Mouse (Mus musculus) kidney, adult 2 months (tissue): ENCODE measurements around the gene Ccdc33. TPM values are rescaled to one million over a fixed set of nuclear protein-coding genes. Genes with fewer than 3 reads are reported as not detected.

Source experiments
- DNase-seq: peaks from one replicate; pipeline ENCODE4 v3.0.0; 2021
- H3K27ac ChIP-seq: fragments of 200-500 bp; 2 replicates; pipeline ENCODE4 v1.5.1; 2012; ENCODE audit warnings: low read depth, low read length, control low read depth, inconsistent platforms; ENCODE audit not compliant: insufficient read depth
- H3K27me3 ChIP-seq: fragments of 200-500 bp; replicated peaks from 2 replicates; pipeline ENCODE4 v1.6.1; 2012; ENCODE audit warnings: mild to moderate bottlenecking, moderate library complexity, low read length, inconsistent platforms; ENCODE audit not compliant: control insufficient read depth, insufficient read depth
- H3K36me3 ChIP-seq: fragments of 200-500 bp; 2 replicates; pipeline ENCODE4 v1.6.1; 2012; ENCODE audit warnings: mild to moderate bottlenecking, moderate library complexity, low read length, inconsistent platforms; ENCODE audit not compliant: control insufficient read depth, insufficient read depth
- H3K4me1 ChIP-seq: fragments of 200-500 bp; 2 replicates; pipeline ENCODE4 v1.6.1; 2011; ENCODE audit warnings: low read length; ENCODE audit not compliant: control insufficient read depth, insufficient read depth
- H3K4me3 ChIP-seq: fragments of 200-500 bp; 2 replicates; pipeline ENCODE4 v1.5.1; 2011; ENCODE audit warnings: mild to moderate bottlenecking, low read depth, low read length, control low read depth; ENCODE audit not compliant: insufficient read depth
- CTCF ChIP-seq: fragments of 200-500 bp; conservative IDR thresholded peaks from 2 replicates; pipeline ENCODE4 v1.5.1; 2011; ENCODE audit warnings: low read depth, mild to moderate bottlenecking, control low read depth, low read length, moderate library complexity, mixed read lengths; ENCODE audit not compliant: insufficient read depth, insufficient read length
- POLR2A ChIP-seq: fragments of 200-500 bp; IDR thresholded peaks from one replicate; pipeline ENCODE4 v1.6.1; 2011; ENCODE audit warnings: low read depth, low read length, control low read depth
- WGBS: fragments of 180-500 bp; shearing (Covaris S2); methylation state at CpG from one replicate; pipeline ENCODE4 v1.1.7; 2018; 5-methylcytosine and 5-hydroxymethylcytosine counted together
- polyA plus RNA-seq: library from polyadenylated mRNA; depleted of rRNA; stranded (reverse); fragments of >200 nt; gene quantifications from 2 replicates; pipeline ENCODE4 v1.2.3, GENCODE M21; 2012

Ccdc33 gene
- polyA plus RNA-seq, 1 experiment: not detected

DNA sequence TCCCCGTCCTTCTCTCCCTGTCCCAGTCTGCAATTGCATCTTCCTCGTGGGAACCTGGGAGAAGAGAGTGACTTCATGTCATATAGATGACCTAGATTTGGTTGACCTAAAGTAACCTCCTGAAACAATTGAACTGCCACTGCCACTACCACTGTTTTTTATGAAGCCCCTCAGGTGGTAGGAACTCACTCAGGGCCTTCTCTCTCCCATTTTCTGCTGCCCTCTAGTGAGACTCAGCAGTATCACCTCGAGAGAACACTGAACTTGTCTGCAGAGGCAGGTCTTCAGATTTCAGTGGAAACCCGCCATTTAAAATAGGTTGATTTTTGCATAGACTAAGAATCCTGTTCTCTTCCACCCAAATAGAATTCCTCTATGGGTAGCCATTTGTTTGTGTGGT, 123.3 kb downstream of the Ccdc33 start:
- H3K4me1 ChIP-seq: 0 out of 2 replicates have a peak, but pooled peaks cover 3% of the 10 kb centered on the region
- H3K27ac ChIP-seq: no peak overlapping the region
- 54% methylated on average over 4 of the region's 4 CpGs for WGBS
- no peak for DNase-seq
- H3K27me3 ChIP-seq: no peaks in the 10 kb centered on the region
- TF ChIP-seq POLR2A (no peak), CTCF (peak; percentile 39)
- H3K36me3 ChIP-seq: no peaks in the 10 kb centered on the region
- H3K4me3 ChIP-seq: no peak overlapping the region

DNA sequence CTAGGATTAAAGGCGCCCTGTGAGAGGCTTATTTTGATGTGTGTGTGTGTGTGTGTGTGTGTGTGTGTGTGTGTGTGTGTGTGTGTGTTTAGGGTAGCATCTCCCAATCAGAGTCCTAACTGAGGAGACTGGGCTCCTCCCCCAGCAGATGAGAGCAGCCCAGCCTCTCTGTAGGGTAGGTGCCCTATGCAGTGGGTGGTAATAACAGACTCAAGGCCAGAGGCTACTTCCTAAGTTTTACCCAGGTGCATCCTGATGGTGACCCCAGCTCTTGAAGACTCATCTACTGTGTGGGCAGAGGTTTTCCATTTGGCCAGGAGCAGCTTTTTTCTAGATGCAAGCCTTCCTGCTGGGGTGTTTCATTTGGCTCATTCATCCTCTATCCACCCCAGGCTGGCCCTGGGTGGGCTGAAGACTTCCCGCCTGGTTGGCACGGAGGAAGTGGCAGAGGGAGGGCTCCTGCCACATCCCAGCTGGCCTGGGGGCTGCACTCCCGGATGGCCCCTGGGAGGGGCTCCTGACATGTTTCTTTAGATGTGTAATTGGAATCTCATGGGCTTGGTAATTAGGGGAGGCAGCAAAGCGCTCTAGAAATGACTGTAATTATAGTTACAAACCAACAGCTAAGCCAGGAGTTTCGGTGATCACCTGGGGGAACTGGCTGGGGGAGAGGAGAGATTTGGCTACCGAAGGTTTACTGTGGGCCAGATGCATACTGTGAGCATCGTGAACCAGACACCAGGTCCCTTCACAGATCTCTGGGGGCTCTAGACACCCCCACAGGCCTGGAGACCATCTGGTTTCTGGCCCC, 125.6 kb downstream of the Ccdc33 start:
- Histone ChIP-seq H3K27me3 (no peaks in the 10 kb centered on the region), H3K4me1 (0 out of 2 replicates have a peak, but pooled peaks cover under 1% of the 10 kb centered on the region), H3K4me3 (no peak overlapping the region), H3K27ac (no peak overlapping the region), H3K36me3 (no peaks in the 10 kb centered on the region)
- WGBS: 68% methylated on average over 8 of the region's 8 CpGs
- DNase-seq: no peak
- TF ChIP-seq CTCF: no peak
- TF ChIP-seq POLR2A: no peak

DNA sequence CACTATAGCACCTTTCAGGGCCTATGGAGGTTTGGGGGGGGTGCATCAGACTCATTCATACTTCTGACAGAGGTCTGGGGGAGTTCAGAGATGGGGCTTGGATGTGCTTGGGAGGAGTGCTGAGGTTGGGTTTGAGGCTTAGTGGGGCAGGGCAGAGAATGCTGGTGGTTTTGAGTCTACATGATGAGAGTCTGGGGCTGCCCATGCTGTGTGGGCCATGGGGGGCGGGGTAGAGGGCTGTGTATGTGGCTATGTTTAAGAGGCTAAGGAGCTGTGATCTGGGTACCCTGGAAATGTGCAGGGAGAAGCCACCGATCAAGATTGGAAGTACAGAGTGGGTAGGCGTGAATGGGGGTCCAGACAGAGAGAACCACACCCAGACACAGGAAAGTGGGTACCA, 126.6 kb downstream of the Ccdc33 start:
- TF ChIP-seq POLR2A (no peak), CTCF (no peak)
- WGBS: 96% methylated on average over 3 of the region's 3 CpGs
- H3K4me3 ChIP-seq: no peak overlapping the region
- H3K36me3 ChIP-seq: no peaks in the 10 kb centered on the region
- H3K4me1 ChIP-seq: no peaks in the 10 kb centered on the region
- H3K27me3 ChIP-seq: no peaks in the 10 kb centered on the region
- DNase-seq: no peak
- H3K27ac ChIP-seq: no peak overlapping the region

DNA sequence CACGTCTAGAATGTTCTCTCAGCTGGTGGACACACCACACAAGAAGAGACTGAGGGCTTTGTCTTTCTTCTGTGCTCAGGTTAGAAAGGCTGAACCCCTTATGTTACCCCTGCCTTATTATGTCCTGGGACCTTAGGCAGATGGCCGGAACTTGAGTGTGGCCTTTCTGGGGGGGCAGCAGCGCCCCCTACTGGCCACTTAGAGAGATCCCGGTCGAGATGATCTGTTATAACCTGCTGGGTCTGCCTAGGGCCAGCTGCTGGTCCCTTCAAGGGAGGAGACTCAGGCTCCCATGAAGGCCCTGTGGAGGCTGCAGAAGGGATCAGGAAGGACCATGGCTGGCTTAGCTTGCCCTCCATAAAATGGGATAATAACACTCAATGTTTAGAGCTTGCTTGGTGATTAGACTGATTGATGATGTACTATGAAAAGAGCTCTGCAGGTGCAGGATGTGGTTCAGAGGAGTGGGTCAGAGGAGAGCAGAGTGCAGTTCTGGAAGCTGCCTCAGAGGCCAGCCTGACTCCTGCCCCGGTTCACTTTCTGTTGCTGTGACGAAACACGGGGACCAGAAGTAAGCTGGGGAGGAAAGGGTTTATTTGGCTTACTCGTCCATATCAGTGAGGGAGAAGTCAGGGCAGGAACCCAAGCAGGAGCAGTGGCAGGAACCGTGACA, 128.0 kb downstream of the Ccdc33 start:
- WGBS: 37% methylated on average over 10 of the region's 10 CpGs
- no peaks in the 10 kb centered on the region for H3K4me1 ChIP-seq
- no peaks in the 10 kb centered on the region for H3K27me3 ChIP-seq
- H3K4me3 ChIP-seq: no peak overlapping the region
- no peak for TF ChIP-seq POLR2A
- peak; percentile 62 for TF ChIP-seq CTCF
- DNase-seq: peak; percentile 35
- no peak overlapping the region for H3K27ac ChIP-seq
- no peaks in the 10 kb centered on the region for H3K36me3 ChIP-seq

DNA sequence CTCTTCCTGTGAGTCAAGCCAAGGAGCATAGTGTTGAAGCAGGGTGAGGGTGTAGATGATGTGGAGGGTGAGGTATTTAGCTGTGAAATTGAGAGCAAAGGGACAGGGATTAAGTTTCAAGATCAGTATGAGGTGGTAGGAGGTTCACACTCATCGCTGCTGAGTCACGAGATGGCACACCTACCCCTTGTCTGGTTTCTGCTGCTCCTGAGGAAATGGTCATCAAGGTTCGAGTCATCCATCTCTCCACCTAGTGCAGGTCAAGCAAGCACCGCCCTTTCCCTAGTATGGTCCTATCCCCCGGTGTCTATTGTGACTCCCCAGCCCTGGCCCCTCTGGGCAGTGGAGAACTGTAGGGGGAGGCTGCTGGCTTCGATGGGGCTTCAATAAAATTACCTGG, 129.3 kb downstream of the Ccdc33 start:
- Histone ChIP-seq H3K4me3 (no peak overlapping the region), H3K27ac (no peak overlapping the region), H3K4me1 (no peaks in the 10 kb centered on the region), H3K27me3 (no peaks in the 10 kb centered on the region), H3K36me3 (no peaks in the 10 kb centered on the region)
- WGBS: 81% methylated on average over 6 of the region's 6 CpGs
- no peak for TF ChIP-seq CTCF
- TF ChIP-seq POLR2A: no peak
- DNase-seq: no peak

DNA sequence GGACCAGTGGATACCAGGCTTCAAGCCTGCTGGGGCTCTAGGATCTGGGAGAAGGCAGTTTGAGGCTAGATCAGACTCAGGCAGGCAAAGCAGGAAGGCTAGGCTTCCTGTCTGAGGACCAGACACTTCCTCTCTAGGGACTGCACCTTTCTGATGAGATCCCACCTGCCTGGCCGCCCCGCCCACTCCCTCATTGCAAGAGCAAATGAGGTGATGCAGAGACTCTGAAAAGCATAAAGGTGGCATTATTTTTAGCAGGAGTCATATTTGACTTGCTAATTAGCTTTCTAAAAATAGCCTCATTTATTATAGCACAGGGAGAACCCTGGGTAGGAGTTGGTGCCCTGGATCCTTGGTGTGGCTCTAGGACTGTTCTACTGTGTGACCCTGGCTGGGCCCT, 130.5 kb downstream of the Ccdc33 start:
- H3K27ac ChIP-seq: no peak overlapping the region
- TF ChIP-seq CTCF (no peak), POLR2A (no peak)
- no peaks in the 10 kb centered on the region for H3K36me3 ChIP-seq
- no peaks in the 10 kb centered on the region for H3K27me3 ChIP-seq
- WGBS: 74% methylated on average over 2 of the region's 2 CpGs
- DNase-seq: no peak
- H3K4me3 ChIP-seq: no peak overlapping the region
- no peaks in the 10 kb centered on the region for H3K4me1 ChIP-seq

DNA sequence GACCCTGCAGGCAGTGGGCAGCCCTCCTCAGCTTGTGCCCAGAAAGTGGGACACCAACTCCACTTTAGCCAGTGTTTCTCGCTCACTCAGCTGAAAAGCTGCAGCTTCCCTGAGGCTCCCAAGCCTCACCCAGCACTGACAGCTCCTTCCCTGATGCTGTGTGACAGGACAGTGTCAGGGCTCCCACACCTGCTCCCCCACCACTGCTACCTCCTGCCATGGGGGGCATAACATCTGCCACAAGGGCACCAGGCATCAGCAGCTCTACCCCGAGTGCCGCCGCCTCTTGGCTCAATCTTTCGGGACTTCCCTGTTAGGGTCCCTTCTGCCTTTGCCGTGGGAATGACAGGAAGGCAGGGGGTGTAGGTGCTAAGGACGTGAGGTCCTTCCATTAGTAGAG, 132.3 kb downstream of the Ccdc33 start:
- Histone ChIP-seq H3K4me3 (no peak overlapping the region), H3K27ac (no peak overlapping the region), H3K36me3 (no peaks in the 10 kb centered on the region), H3K27me3 (no peaks in the 10 kb centered on the region), H3K4me1 (no peaks in the 10 kb centered on the region)
- 87% methylated on average over 7 of the region's 7 CpGs for WGBS
- DNase-seq: no peak
- TF ChIP-seq POLR2A (no peak), CTCF (no peak)
